Mouse (Mus musculus): ENCODE measurements at regions not wholly inside any gene's neighbourhood (a gene's known extent, or its start where the extent isn't known, plus 50 kb on each side); places are given as distances from the start of the nearest gene placed in this dataset.

DNA sequence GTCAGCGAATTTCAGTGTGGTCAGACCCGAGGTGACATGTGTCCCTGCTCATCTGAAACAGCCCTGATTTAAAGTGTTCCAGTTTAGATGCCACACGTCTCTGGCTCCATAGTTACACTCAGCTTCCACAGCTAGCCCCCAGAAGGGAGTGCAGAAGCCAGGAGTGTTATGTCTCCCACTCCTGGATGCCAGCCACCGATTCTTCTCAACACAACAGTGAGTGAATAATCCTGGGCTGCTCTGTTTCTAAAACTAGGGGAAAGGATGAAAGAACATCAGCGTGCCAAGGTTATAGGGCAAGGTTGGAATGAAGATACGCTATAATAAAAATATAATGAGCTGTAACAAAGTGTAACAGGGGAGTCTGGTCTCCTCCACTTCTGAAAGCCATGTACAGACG lies 51.5 kb upstream of the Stmnd1 start:
- no peaks in the 10 kb centered on the region for H3K4me1 ChIP-seq (ENCODE audit: control insufficient read depth, insufficient read depth, low read length)
- no peak overlapping the region for H3K27ac ChIP-seq (ENCODE audit: control insufficient read depth, insufficient read depth, low read depth, low read length, poor library complexity)
- 71% methylated on average over 7 of the region's 7 CpGs for whole genome bisulfite sequencing
- TF ChIP-seq CTCF (IDR thresholded peaks at IDR 0.05; ENCODE audit: control insufficient read depth, insufficient read depth, low read length) (no peak), POLR2A (IDR thresholded peaks at IDR 0.05; ENCODE audit: borderline replicate concordance, control insufficient read depth, low read depth, low read length) (no peak)
- H3K4me3 ChIP-seq (replicated peaks; ENCODE audit: control insufficient read depth, low read depth, low read length), result no peak overlapping the region

DNA sequence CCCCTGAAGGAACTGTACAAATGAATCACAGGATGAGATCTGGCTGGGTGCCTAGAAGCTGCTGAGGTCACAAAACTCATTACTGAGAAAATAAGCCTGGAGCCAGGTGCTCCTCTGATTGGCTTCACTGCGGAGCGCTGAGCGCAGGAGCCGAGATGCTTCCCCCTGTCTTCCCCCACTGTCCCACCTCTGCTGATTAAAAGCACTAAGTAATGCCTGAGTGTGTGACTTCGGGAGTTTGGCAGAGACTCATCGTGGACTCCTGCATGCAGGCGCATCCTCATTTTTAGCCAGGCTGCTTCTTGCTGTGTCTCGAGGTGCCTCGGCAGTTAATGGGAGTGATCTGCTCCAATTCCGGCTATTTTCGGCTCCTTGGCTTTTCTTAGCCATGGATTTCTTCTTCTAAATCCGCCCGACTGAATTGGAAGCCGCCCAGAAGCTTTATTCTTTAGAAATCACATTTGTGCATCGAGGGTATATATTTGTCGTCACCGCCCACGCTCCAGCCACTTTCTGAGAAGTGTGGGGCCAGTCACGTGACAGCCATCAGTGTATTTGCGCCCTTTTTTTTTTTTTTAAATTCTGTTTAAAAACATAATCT lies 55.3 kb upstream of the Stmnd1 start:
- H3K27ac ChIP-seq (ENCODE audit: control insufficient read depth, insufficient read depth, low read depth, low read length, poor library complexity), result no peak overlapping the region; the same call in 1 of the 2 replicates
- 84% methylated on average over 20 of the region's 20 CpGs for WGBS
- TF ChIP-seq POLR2A (IDR thresholded peaks at IDR 0.05; ENCODE audit: borderline replicate concordance, control insufficient read depth, low read depth, low read length), result no peak
- TF ChIP-seq CTCF (IDR thresholded peaks at IDR 0.05; ENCODE audit: control insufficient read depth, insufficient read depth, low read length), result no peak
- H3K4me1 ChIP-seq (ENCODE audit: control insufficient read depth, insufficient read depth, low read length), result no peaks in the 10 kb centered on the region
- no peak overlapping the region for H3K4me3 ChIP-seq (replicated peaks; ENCODE audit: control insufficient read depth, low read depth, low read length)

DNA sequence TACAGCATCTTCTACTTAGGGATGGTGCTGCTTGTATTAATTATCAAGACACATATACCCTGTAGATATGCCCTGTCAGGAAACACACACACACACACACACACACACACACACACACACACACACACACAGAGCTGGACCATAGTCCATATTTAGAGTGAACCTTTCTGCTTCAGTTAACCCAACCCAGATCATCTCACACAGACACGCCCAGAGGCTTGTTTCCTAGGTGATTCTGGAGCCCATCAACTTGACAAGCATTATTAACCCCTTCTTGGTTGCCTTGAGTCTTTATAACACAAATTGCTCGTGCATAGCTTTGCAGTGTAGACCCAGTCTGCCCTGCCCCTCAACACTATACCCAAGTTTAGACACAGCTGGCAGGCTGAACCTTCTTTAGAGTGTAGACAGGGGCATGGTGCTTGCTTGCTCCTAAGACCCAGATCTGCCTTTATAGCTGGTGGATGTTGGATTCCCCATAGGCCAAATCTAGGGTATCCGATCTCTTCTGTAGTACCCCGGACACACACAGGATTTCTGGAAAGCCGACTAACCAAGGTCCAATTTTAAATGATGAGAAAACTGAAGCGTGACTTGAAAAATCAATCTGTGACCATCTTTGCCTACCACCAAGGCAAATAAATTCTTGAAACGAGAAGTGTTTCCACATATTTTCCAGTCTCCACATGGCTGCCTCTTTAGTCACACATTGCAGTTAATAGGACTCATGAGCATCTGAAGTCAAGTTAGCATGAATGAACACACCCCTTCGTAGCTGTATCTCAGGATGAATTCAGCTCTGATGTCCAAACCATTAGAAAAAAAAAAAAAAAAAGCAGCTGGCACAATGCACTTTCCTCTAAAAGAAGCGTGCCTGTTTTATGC lies 56.3 kb upstream of the Stmnd1 start:
- H3K27ac ChIP-seq (ENCODE audit: control insufficient read depth, insufficient read depth, low read depth, low read length, poor library complexity), result no peak overlapping the region
- H3K4me1 ChIP-seq (ENCODE audit: control insufficient read depth, insufficient read depth, low read length), result no peaks in the 10 kb centered on the region
- TF ChIP-seq CTCF (IDR thresholded peaks at IDR 0.05; ENCODE audit: control insufficient read depth, insufficient read depth, low read length), result no peak
- no peak for TF ChIP-seq POLR2A (IDR thresholded peaks at IDR 0.05; ENCODE audit: borderline replicate concordance, control insufficient read depth, low read depth, low read length)
- WGBS, result 71% methylated on average over 9 of the region's 9 CpGs
- no peak overlapping the region for H3K4me3 ChIP-seq (replicated peaks; ENCODE audit: control insufficient read depth, low read depth, low read length)

DNA sequence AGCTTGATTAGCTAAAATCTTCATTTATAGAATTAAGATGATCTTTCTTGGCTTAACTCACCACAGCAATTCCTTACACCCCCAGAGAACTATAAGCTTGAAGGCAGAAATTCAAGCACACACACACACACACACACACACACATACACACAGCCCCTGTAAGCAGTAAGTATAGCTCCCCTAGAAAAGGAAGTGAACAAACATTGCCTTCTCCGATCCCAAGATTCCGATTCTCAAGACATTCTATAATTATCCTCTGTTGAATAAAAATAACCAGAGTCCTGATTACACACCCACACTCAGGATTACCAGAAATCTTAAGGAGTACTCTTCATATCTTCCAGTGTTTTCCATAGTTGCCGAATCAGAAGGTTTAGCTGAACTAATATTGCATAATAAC lies 70.0 kb upstream of the Stmnd1 start:
- 80% methylated on average over 3 of the region's 3 CpGs for WGBS
- TF ChIP-seq CTCF (IDR thresholded peaks at IDR 0.05; ENCODE audit: control insufficient read depth, insufficient read depth, low read length) (no peak), POLR2A (IDR thresholded peaks at IDR 0.05; ENCODE audit: borderline replicate concordance, control insufficient read depth, low read depth, low read length) (no peak)

DNA sequence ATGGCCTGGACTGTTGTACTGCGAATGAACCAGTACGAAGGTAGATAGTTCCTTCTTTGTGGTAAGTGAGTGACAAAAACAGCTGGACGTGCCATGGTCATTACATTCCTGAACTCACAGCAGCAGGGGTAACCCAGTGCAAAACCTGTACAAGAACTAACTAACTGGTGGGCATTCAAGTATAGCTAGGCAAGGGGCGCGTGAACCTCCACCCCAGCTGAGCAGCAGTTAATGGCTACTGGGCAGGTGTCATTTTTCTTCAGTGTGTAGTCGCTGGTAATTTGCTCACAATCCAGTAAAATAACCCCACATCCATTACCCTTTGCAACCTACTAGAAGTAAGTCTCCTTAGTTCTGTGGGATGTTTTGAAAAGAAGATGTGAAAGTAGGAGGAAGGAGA lies 70.9 kb upstream of the Stmnd1 start:
- WGBS, result 83% methylated on average over 6 of the region's 6 CpGs
- TF ChIP-seq CTCF (IDR thresholded peaks at IDR 0.05; ENCODE audit: control insufficient read depth, insufficient read depth, low read length) (no peak), POLR2A (IDR thresholded peaks at IDR 0.05; ENCODE audit: borderline replicate concordance, control insufficient read depth, low read depth, low read length) (no peak)
- no peaks in the 10 kb centered on the region for H3K4me1 ChIP-seq (ENCODE audit: control insufficient read depth, insufficient read depth, low read length)
- no peak overlapping the region for H3K4me3 ChIP-seq (replicated peaks; ENCODE audit: control insufficient read depth, low read depth, low read length)
- no peak overlapping the region for H3K27ac ChIP-seq (ENCODE audit: control insufficient read depth, insufficient read depth, low read depth, low read length, poor library complexity)

More for the DNA sequence above, 70.0 kb upstream of the Stmnd1 start:
- no peaks in the 10 kb centered on the region for H3K4me1 ChIP-seq (ENCODE audit: control insufficient read depth, insufficient read depth, low read length)
- H3K27ac ChIP-seq (ENCODE audit: control insufficient read depth, insufficient read depth, low read depth, low read length, poor library complexity), result no peak overlapping the region
- H3K4me3 ChIP-seq (replicated peaks; ENCODE audit: control insufficient read depth, low read depth, low read length), result no peak overlapping the region

DNA sequence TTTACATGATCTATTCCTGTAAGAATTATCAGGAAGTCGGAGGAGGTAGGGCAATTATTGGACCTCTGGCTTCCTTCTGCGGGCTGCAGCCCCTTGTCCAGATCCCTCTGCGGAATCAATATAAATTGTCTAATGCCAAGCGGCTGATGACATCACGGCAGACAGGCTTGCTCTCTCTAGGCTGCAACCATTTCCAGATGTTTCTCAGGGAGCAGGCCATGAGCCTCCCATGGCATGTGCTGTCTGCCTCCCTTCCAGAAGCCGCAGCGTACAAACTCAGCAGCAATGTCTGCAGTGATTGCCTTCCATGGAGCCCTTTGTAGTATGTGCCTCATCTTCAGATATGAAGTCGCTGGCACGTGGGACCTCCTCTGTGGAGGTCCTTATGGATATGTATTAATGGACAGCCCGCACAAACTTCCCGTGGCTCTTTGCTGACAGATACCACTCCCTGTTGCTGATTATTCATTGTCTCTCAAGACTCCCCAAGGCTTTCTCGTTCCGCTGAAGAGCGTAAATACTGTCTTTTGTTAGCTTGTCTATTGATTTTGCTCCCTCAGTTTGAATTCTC lies 72.4 kb upstream of the Stmnd1 start:
- Histone ChIP-seq H3K4me3 (replicated peaks; ENCODE audit: control insufficient read depth, low read depth, low read length) (no peak overlapping the region), H3K27ac (ENCODE audit: control insufficient read depth, insufficient read depth, low read depth, low read length, poor library complexity) (no peak overlapping the region), H3K4me1 (ENCODE audit: control insufficient read depth, insufficient read depth, low read length) (no peaks in the 10 kb centered on the region)
- TF ChIP-seq POLR2A (IDR thresholded peaks at IDR 0.05; ENCODE audit: borderline replicate concordance, control insufficient read depth, low read depth, low read length), result no peak
- no peak for TF ChIP-seq CTCF (IDR thresholded peaks at IDR 0.05; ENCODE audit: control insufficient read depth, insufficient read depth, low read length)
- 85% methylated on average over 14 of the region's 14 CpGs for WGBS

DNA sequence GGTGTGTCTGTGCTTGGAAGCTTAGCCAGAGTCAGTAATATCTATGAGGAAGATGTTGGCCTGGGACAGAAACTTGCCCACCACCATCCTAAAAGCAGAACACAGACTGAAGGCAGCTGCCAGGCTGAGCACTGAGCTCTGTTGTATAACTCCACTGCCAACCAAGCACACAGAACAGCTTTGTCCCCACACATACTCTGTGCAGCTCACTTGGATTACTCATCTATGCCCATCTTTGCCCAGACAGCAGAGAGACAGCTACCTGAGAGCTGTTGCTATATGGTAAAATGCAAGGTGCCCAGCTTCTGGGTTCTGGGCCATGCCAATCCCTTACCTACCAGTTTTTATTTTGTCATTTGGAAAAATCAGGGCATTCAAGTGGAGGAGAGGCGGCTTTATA lies 80.4 kb upstream of the Stmnd1 start:
- H3K4me1 ChIP-seq (ENCODE audit: control insufficient read depth, insufficient read depth, low read length), result no peaks in the 10 kb centered on the region
- 90% methylated on average over 1 of the region's 1 CpGs for WGBS
- no peak for TF ChIP-seq POLR2A (IDR thresholded peaks at IDR 0.05; ENCODE audit: borderline replicate concordance, control insufficient read depth, low read depth, low read length)
- TF ChIP-seq CTCF (IDR thresholded peaks at IDR 0.05; ENCODE audit: control insufficient read depth, insufficient read depth, low read length), result no peak
- no peak overlapping the region for H3K4me3 ChIP-seq (replicated peaks; ENCODE audit: control insufficient read depth, low read depth, low read length)
- no peak overlapping the region for H3K27ac ChIP-seq (ENCODE audit: control insufficient read depth, insufficient read depth, low read depth, low read length, poor library complexity)

DNA sequence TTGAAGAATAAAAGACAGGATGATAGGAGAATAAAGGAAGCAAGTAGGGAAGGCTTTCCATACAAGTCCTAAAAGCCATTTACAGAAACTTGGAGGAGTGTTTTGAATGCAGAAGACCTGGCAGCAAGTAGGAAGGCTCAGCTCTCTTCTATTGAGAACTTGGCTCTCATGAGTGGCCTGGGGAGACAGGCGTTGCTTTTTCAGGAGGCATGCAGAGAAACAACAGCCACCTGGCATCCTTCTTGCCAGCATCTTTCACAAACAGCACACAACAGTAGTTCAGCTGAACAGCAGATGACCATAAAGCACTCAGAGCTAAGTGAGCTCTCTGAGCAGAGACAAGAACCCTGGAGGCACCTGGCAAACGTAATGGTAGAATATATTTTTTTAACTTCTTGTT lies 83.8 kb upstream of the Stmnd1 start:
- WGBS, result 70% methylated on average over 2 of the region's 2 CpGs
- Histone ChIP-seq H3K4me3 (replicated peaks; ENCODE audit: control insufficient read depth, low read depth, low read length) (no peak overlapping the region), H3K4me1 (ENCODE audit: control insufficient read depth, insufficient read depth, low read length) (no peaks in the 10 kb centered on the region), H3K27ac (ENCODE audit: control insufficient read depth, insufficient read depth, low read depth, low read length, poor library complexity) (no peak overlapping the region)
- TF ChIP-seq CTCF (IDR thresholded peaks at IDR 0.05; ENCODE audit: control insufficient read depth, insufficient read depth, low read length), result no peak
- TF ChIP-seq POLR2A (IDR thresholded peaks at IDR 0.05; ENCODE audit: borderline replicate concordance, control insufficient read depth, low read depth, low read length), result no peak

Data from bone marrow, adult 2 months (tissue).